Mouse (Mus musculus) heart, adult 8-10 months (tissue): ENCODE measurements around the gene Srp9. TPM values are rescaled to one million over a fixed set of nuclear protein-coding genes. Genes with fewer than 3 reads are reported as not detected.

Experiments
- DNase-seq: peaks from one replicate; pipeline ENCODE4 v3.0.0; 2022; ENCODE audit warnings: low spot score
- total RNA-seq, 4 experiments: library from RNA; stranded (reverse); gene quantifications; 2 replicates each; pipeline ENCODE4 v1.2.4; 2022

Gene Srp9
- total RNA-seq, result 10 to 100 TPM; 42.7 to 54.0 (median 47.9) TPM

DNA sequence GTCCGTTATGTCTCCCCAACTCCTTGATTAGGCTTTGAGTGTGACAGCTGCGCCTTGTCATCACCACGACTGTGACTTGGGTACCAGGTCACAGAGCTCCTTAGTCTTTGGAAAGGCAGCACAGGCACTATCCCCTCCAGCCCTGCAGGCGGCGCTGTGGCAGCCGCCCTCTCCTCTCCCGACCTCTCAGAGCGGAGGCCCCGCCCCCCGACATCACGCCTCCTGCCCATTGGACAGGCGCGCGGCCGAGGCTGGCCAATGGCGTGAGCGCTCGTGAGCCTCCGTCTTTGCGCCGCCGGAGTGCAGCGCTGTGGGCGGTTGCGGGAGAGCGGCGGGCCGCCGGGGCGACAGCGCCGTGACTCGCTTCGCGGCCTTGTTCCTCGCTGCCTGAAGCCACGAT is at the start of gene Srp9:
TSS of gene Srp9 (plus strand) at position 232 of the 400 bp plus-strand sequence.
- DNase-seq, result peak; percentile 94

DNA sequence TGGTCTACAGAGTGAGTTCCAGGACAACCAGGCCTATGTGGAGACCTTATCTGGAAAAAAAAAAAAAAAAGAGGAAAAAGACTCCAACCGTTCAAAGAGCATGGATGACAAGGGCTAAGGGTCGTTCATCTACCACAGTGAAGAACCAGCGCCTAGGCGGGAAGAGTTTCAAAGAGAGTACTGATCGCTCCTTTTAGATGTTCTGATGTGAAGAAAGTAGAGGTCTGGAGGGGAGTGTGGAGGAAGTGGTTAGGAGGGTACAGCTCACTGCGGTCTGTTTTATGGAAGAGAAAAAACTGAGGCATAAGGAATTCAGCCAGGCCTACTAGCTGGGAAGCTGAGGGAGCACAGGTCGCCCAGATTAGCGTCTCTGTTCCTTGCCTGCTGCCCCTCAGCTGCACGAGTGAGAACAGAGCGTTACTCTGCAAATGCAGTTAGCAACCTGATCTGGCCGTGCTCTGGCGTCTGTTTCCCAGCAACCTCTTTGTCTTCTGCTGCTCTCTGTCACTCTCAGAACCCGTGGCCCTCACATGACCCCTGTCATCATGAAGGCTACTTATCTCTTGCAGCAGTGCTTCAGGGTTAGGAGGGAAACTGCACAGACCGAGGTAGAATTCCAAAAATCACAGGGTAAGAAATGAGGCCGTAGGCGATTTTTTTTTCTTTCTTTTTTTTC is 42.7 kb upstream of the Srp9 start:
- peak; percentile 58 for DNase-seq

GRCm38 (mm10) chr1:182083459-182083858 is 41.1 kb upstream of the Srp9 start:
- no peak for DNase-seq

DNA sequence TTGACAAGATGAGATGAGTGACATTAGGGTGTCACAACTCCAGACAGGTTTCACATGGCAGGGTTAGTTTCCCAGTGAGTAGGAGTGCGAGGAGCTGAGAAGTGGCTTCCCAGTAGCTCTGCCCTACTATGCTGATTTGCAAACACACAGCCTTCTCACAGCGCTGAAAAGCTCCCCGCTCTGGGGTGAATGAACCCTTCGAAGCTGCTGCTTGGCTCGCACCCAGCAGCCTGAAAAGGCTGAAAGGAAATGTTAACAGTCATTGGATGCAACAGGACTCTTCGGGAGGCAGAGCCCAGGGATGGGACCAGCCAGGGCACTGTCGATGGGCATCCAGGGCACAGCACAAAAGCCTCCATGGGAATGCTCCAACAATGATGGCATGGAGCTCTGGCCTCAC is 37.8 kb upstream of the Srp9 start:
- no peak for DNase-seq

DNA sequence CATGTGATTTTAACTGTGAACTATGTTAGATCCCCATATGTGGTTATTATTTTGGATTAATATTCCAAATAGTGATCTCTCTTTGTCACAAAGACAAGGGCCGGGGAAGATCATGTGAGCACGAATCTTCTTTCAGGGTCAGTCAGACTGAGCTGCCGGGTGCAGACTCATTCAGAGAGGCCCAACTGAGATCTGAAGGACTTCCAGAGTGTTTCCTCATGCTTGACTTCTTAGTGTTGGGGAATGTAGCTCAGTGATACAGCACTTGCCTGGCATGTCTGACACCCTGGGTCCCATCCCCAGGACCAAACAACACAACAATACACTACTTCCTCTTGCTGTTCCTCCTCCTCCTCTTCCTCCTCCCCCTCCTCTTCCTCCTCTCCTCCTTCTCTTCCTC is 37.2 kb upstream of the Srp9 start:
- no peak for DNase-seq

DNA sequence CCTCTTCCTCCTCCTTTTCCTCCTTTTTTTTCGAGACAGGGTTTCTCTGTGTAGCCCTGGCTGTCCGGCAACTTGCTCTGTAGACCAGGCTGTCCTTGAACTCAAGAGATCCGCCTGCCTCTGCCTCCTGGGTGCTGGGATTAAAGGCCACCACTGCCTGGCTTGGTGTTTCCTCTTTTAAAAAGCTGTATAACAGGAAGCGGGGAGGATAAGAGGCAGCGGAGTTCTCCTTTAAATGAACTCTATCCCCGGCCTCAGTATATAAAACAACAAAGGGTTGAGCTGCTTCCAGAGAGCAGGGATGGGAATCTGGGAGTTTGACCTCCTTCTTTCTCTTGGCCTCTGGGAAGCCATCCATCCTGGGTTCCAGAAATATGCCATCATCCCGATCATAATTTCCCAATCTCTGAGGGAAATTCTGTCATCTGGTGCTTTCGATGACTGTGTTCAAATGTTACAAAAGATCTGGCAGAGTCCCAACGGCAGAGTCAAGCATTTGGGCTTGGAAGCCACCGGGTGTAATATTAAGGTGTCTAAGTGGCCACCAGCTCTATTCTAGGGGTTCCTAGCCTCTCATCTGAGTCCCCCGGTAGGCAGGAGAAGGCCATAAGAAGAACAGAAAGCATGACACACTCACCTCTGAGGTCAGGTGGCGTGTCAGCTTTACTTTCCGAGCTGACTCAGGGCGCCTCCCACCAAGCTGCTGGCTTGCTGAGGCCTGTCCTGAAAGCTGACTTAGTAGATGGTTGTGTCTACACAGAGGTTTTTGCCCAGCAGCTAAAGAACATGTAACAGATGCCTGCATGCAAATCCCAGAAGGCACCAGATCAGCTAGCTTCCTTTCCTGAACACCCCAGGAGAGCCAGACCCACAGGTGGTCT is 36.5 kb upstream of the Srp9 start:
- no peak for DNase-seq

- DNase-seq, result no peak
These were observed 35.6 kb upstream of the Srp9 start for GRCm38 (mm10) chr1:182088844-182089418.

GRCm38 (mm10) chr1:182089600-182090297 is 34.8 kb upstream of the Srp9 start:
- no peak for DNase-seq

DNA sequence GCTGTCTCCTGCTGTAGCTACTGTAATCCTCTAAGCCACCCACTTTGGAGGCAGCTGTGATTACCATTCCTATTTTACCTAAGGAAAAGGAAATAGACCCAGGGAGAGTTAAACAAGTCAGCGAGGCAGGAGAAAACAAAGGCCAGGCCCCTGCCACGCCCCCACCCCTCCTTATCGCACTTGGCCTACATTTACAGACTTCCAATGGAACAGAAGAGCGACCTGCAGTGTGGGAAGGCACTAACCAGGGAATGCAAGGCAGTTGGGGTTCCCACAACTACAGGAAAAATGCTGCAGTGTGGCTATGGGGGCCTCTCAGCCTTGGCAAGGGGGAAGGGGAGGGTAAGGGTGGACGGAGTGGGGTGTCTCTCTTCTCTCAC is 34.2 kb upstream of the Srp9 start:
- DNase-seq, result no peak

DNA sequence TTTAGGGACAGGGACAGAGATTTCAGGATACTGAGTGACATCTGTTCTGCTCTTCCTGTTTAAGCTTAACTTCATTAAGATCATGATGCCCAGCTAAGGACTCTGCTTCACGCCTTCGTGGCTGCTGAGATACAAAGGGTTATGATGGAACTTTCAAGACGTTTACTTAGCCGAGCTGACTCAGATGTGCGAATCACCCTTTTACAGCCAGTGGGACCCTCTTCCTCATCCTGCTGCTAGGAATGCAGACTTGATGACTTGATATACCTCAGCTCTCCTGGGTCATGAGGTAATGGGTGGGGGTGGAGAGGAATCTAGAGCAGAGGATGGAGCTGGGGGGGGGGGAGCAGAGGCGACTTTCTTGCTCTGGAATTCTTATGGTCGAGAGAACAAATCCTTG is 33.3 kb upstream of the Srp9 start:
- DNase-seq, result no peak

DNA sequence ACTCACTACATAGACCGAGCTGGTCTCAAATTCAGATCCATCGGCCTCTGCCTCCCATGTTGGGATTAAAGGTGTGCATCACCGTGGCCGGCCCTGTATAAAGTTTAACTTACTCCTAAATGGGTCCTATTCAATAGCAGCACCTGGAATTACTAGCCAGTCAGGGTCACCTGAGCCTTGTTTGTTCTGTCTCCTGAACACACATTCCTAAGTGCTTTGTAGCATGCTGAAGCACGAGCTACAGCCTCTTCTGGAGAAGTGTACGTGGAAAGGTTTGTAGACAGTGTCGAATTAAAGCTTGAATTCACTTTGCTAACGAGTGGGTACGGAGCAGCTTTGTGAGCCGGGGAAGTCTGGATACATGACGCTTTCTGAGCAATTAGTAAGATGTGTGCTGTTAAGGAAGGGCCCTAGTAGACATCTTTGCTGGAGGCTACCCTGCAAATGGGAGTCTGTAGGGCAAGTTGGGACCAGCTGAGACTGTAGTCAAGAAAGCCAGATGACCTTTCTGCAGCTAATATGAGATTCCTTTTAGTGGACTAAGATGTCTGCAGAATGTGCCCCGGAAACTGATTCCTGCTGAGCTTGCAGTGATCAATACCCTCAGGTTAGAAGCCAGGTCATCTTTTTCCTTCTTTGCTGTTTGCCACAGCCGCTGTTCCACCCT is 32.7 kb upstream of the Srp9 start:
- no peak for DNase-seq

DNA sequence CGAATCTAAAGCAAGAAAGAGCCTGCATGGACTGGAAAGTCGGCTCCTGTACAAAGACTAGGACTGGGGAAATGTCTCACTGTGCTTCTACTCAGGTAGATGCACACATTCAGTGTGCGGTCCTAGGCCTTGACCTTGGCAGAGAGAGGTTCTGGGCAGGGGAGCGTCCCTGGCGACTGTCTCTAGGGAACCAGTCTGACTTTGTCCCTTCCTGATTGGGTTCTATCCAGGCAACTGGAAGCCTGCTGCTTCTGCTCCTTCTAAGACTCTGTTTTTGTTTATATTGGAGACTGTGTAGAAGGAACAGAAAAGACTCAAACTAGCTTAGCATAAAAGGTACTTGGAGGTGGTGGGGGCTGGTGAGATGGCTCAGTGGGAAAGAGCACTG is 32.1 kb upstream of the Srp9 start:
- no peak for DNase-seq

- DNase-seq, result no peak
These were observed 31.1 kb upstream of the Srp9 start for GRCm38 (mm10) chr1:182093407-182093806.

GRCm38 (mm10) chr1:182094473-182095136 is 29.9 kb upstream of the Srp9 start:
- no peak for DNase-seq

GRCm38 (mm10) chr1:182095240-182095741 is 29.2 kb upstream of the Srp9 start:
- no peak for DNase-seq

- DNase-seq, result no peak
These were observed 27.8 kb upstream of the Srp9 start for GRCm38 (mm10) chr1:182096707-182097106.

GRCm38 (mm10) chr1:182099062-182099461 is 25.5 kb upstream of the Srp9 start:
- no peak for DNase-seq

GRCm38 (mm10) chr1:182100403-182100802 is 24.1 kb upstream of the Srp9 start:
- DNase-seq, result no peak

DNA sequence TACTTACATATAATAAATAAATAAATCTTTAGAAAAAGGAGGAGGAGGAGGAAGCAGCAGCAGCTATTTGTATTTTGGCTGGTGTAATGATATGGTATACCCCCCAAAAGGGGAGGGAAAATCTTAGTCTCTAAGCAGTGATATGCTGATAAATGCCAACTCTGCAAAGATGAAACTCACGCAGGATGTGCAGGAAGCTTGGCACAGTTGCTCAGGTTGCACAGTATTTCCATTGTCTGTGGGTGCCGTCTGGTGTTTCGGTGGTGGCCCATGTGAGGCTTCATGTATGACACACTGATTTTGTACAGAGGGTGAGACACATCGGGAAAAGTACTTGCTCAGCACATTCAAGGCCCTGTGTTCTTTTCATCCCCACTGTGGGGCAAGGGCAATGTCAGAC is 23.1 kb upstream of the Srp9 start:
- DNase-seq, result no peak

GRCm38 (mm10) chr1:182102706-182103105 is 21.8 kb upstream of the Srp9 start:
- no peak for DNase-seq

- DNase-seq, result peak; percentile 69
These were observed 21.1 kb upstream of the Srp9 start for GRCm38 (mm10) chr1:182103436-182103835.
